Mouse (Mus musculus) ES-Bruce4 (cell line): ENCODE data around the gene Klri1.

Experiments used
- CTCF ChIP-seq: IDR thresholded peaks from one replicate; pipeline ENCODE4 v1.8.1; 2011; ENCODE audit warnings: low read depth, low read length
- EP300 ChIP-seq: IDR thresholded peaks from 2 replicates; pipeline ENCODE4 v1.6.1; 2011; ENCODE audit warnings: low read depth, low read length; ENCODE audit not compliant: insufficient read depth
- POLR2A ChIP-seq: IDR thresholded peaks from one replicate; pipeline ENCODE4 v1.8.1; 2011; ENCODE audit warnings: low read length; ENCODE audit not compliant: insufficient read depth

- no peak for TF ChIP-seq CTCF
- no peak for TF ChIP-seq EP300
- TF ChIP-seq POLR2A, result no peak
These were observed at the start of gene Klri1 for GRCm38 (mm10) chr6:129717032-129717431.
